Mouse (Mus musculus) right cerebral cortex, postnatal 4 days (tissue): ENCODE results near the gene Rpgrip1l.

Source experiments
- DNase-seq: peaks from one replicate; pipeline ENCODE4 v3.0.0-alpha.2; 2022

The Rpgrip1l gene

DNA sequence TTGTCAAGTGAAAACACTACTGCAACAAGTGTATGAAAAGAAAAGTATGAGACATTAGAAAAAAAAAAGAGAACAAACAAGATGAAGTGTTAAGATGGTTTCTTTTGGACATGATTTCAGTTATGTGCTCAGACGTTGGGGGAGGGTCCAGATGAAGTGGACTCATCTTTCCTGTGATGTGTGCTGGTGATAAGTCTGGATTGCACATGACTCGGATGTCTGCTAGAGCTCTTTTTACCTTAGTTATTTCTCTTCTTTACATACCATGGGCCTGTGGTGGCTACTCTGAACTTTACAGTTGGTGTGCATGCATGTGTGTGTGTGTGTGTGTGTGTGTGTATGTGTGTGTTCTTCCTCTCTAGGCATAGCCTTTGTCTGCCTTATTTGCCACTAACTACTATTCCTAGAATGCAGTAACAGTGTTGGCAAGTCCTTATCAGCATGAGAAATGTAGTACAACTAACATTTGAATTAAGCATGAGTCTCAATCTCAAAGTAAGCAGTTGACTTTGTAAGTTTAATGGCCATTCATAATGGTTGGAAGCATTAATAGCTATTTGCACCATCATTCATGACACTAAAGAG lies 43.6 kb downstream of the Rpgrip1l start:
- no peak for DNase-seq

DNA sequence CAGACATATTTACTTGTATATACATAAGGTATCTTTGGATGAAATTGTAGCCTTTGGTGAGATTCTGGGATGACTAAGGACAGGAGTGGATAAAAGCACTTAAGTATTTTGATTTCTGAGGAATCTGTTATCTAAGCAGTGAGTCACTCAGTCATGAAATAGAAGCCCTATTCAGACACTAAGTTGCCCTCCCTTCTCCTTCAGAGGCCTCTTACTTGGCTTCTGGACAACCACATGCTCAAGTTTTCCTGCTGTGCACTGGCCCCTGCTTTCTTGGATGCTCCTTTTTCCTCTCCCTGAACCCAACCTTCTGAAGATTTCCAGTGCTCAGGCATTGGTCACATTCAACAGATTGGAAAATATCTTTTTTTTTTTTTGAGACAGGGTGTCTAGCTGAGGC lies 48.5 kb downstream of the Rpgrip1l start:
- DNase-seq = no peak

DNA sequence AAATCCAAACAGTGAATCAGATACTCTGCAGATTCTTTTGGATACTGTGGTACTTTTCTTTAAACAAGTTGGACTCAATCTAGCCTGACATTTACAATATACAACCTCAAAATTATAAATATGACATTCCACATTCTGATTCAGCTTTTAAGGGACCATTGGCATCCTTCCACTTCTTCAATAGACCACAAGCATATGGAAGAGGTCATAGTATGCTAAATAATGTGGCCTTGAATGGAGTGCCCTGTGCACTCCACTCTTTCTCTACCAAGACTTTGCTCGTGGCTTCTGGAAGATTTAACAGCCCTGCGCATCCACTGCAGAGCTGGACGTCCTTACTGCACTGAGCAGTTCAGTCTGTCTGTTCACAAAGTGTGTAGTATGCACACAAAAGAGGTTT lies 49.1 kb downstream of the Rpgrip1l start:
- no peak for DNase-seq

DNA sequence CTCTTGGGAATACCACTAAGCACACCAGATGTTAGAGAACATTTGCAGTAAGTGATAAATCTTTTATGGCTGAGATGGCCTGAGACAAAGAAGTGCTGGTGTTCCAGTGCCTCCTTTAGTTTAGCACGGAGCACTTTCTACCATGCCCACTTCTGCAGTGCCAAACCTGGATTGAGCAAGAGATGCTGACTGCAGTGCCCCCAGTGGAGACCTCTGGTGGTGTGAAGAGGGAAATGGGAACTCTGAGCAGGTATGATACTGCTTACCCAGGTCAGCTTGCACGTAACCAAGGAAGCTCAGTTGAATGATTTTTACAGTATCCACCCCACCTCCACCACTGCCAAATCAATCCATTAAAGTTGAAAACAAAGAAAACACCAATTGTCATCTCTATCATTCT lies 51.5 kb downstream of the Rpgrip1l start:
- no peak for DNase-seq

DNA sequence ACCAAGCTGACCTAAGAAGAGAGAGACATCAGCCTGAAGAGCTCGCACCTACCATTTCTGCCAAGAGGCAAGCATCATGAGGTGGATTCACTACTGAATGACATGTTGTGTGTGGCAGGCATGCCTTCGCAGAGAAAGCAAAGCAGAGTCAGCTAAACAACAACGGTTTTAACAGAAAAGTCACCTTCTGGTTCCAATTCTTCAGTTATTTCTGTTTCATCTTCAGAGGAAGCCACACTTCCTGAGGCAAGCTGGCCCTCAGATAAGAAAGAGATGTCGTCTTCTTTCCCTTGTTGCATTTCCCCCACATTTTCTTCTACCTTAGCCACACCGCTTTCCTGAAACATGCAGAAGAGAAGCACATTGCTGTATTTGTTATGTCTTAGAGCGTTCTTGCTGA lies 62.1 kb downstream of the Rpgrip1l start:
- no peak for DNase-seq

DNA sequence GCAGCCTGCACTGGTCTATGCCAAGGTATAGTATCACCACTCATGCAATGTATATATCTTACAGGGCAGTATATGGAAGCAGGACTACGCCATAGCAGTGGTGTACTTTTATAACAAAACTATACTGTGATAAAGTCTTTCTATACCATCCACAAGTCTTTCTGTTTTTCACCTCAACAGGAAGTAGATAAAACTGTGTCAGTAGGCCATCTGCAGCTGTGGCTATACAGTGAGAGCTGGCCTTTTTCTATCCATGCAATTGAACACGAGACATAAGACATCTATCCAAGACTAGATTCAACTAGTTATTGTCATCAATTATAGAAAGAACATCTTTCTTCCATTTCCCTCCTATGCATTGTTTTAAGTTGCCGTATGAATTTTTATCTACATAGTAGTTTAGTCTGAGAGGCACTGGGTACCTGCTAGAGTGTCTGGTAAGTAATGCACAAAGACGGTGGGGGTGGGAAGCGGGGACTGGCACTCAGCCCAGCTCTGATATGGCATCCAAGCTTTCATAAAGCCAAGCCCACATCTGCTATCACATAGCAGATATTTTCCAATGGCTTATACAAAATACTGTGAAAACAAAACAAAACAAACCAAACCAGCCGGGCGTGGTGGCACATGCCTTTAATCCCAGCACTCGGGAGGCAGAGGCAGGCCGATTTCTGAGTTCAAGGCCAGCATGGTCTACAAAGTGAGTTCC lies 63.1 kb downstream of the Rpgrip1l start:
- DNase-seq = no peak

DNA sequence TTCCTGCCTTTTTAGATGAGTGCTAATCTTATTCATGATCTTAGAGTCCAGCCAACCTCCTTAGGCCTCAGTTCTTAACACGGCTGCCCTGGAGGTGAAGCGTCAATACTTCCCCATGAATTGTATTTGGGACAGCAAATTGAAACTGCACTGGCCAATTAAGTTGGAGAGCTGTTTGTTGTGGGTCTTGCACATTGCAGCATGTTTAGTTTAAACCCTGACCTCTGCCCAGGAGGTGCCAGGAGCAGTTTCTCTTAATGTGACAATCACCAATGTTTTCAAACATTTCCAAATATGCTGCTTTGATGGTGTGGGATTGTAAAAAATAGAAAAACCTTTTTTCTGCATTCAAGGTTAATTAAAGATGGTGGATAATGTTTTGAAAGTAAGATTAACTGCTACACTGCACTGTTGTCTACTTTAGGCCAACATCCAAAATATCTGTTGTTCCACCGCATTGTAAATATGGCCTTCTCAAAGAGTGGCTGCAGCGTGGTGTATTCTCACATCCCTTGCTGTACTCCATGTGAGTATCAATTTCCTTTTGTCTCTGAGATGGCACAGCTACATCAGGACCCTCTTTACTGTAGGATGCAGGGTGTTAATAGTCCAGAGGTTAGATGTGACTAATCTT lies 67.1 kb downstream of the Rpgrip1l start:
- no peak for DNase-seq

DNA sequence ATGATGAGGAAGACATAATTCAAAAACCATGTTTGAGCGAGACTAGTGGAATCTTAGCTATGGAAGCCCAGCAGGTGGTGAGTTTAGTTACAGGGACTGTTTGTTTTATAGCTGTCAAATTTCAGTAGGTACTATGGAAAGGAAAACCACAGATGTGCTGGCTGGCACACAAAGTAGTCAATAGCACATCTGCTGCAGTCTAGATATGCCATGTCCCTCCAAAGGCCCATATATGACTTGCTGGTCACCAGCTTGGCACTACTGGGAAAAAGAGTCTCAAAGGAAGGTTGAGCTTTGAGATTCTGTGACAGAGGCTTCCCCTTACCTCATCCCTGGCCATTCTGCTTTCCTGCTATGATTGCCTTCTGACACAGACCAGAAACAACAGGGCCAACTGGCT lies 70.3 kb downstream of the Rpgrip1l start:
- DNase-seq = no peak

DNA sequence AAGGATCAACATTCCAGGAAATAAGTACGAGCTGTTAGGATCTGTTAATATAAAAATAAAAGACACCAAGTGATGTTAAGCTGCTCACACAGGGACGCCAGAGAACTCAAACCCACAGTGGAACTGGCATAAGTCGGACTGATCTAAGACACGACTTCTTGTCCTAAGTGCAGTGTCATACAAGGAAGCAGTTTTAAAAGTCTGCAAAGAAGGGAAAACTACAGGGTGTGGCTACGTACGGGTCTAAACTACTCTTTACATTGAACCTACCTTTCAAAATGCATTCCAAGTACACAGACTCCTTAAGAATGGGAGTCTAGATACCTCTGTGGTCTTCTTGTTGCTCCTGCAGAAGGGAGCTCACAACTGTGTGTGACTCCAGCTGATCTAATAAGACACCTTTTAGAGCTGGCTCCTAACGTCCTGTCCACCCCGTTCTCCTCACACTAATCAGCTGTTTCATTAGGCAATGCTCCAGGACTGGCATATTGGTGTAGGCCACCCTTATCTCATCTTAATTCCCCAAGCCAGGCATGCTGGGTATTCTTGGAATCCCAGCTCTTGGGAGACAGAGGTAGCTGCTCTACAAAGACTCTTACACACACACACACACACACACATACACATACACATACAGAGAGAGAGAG lies 71.1 kb downstream of the Rpgrip1l start:
- DNase-seq = no peak

DNA sequence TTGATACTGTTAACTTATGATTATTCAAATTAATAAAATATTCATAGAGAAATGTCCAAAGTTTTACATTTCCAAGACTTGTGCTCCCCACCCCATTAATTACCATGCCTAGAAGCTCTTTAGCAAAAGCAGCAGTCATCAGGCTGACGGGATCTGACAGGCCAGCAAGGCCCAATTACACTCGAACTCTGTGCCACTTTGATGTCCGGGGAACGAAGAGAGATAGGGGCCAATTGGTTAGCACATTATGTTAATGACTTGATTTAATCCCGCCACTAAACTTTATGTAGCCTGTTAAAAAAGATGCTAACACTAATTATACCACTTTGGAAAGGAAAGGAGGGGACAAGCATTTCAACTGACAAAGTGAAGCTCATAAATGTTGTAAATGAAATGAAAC lies 71.7 kb downstream of the Rpgrip1l start:
- DNase-seq = no peak

DNA sequence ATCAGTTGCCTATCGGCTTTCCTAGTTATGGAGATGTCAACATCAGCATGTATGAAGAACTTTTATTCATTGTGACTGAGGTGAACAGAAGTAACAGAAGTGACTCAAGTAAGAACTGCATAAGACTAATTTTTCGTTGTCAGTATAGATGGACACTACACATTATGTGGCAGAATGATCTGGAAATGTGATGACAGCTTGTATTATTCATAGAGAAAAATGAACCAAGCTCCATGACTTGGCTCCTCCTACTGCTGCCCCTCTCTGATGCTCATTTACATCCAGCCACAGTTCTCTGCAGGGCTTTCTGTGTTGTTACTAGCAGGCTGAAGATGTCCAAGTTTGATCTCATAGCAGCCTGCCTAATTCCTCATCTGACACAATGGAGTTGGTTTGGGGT lies 75.9 kb downstream of the Rpgrip1l start:
- no peak for DNase-seq

DNA sequence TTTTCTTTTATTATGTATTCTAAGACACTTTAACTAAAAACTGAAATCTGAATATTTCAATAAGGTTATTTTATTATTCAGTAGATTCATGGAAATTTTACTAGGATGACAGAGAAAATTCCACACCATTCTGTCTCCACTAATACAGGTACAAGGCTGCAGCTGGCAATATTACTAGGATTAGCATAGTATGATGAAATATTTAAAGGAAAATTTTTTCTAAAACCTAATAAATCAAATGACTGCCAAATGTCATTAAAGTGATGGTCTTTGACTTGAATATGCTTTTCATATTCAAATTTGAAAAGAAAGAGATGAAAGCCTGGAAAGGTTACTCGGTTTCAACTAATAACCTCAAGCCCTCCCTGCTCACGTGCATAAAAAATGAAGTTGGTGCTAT lies 79.0 kb downstream of the Rpgrip1l start:
- DNase-seq = no peak

DNA sequence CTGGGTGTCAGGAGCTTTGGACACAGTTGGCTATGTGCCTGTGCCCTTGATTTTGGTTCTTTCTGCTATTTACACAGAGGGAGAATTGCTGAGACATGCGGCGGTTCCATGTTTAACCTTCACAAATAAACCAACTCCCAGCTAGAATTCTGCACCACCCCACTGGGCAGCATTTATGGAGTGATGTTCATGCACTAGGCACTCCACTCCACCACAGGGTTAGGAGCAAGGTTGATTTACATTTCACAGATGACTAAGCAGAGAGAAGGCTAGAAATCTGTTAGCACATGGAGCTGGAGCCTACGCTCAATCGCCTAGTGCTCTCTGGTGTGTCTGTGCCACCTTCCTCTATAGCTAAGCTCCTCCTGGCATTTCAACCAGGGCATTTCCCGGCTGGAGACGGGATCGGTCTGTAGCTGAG lies 85.6 kb downstream of the Rpgrip1l start:
- no peak for DNase-seq

DNA sequence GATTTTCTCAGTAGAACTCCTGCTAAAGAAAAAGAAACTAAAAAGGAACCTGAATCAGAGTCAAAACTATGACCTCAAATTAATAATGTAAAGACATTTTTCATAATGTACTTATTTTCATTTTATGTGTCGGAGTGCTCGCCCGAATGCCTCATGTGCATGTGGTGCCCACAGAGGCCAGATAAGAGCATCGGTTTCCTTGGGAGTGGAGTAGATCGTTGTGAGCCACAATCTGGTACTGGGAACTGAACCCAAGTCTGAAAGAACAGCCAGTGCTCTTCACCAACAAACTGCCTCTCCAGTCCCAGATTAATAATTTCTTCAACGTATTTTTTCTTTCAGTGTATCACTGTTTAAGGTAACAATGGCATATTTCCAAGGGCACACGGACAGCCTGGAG lies 88.8 kb downstream of the Rpgrip1l start:
- no peak for DNase-seq

DNA sequence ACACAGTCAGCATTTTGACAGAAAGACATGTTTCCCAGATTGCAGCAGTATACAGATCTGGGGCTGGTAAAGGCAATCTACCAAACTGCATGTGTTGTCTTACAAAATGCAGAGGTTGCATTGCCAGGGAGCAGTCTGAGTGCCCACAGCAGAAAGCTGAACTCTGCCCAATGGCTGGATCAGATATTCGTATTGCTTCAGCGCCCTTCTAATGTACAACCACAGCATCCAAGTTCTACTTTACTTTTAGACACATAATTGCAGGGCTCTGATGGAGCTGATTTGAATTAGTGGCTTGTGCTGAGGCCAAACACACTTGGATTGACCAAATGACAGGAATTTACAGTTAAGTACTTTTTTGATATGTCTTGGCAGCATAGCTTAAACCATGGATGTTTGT lies 91.2 kb downstream of the Rpgrip1l start:
- DNase-seq = no peak

DNA sequence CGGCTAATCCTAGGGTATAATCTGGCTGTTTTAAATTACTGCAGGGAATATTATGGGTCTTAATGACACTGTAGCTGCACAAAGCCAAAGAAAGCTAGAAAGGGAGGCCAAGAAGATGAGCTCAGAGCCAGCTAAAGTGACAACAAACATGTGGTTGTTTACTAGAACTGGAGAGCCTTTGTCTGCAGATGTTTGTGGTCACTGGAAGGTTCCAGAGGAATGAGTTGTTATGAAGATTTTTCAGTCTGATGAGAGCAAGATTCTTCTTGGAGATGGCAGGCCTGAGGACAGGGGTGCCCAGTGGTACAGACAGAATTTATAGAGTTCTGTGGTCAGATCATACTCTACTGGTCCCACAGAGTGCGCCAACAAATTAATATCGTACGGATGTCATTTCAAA lies 94.8 kb downstream of the Rpgrip1l start:
- no peak for DNase-seq

DNA sequence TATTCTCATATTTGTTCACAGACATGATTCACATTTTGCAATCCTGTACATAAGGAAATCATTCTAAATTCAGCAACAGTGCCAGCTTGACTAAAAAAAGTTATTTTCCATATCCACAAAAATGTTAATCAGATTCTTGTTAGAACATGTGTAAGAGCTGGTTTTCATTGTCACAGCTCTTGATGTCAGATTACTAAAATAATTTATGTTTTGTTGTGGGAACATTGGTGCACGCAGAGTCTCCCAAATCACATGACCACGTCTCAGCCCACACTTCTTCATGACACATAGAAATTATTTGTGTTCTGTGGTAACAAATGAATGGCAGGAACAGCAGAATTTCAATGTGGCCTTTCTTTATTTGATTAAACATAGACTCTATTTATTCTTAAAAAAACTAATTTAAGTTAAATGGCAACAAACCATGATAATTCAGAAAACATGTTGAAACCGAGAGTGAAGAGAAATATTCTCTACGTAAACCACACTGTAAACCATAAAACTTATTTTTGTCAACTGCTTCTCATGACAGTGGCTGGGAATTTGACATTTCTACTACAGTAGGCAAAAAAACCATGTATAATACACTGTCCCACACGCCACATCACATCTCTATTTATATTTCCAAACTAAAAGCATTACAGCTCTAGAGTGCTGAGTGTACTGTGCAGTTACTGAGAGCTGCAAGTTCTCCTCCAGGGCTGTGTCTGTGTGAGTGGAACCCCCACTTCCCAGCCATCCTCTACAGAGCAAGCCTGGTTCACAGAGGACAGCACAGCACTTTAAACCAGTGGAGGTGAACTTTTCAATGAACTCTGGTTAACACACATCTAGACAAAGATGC lies 95.8 kb downstream of the Rpgrip1l start:
- no peak for DNase-seq

DNA sequence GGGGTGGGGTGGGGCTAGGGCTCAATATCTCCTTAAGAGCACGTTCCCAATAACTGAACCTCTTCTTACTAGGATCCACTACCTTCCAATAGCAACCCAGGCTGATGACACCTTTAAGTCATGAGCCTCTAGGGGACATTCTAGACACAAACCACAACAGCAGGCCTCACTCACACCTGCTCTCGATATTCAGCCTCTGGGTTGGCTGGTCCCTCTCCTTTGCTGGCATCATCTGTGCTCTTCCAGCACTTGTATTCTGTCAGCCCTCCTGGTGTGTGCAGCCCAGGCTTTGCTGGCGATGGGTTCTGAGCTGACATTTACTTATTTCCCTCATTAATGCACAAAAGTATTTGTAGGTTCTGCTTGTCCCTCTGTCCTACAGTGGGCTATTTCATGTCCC lies 98.8 kb downstream of the Rpgrip1l start:
- no peak for DNase-seq

DNA sequence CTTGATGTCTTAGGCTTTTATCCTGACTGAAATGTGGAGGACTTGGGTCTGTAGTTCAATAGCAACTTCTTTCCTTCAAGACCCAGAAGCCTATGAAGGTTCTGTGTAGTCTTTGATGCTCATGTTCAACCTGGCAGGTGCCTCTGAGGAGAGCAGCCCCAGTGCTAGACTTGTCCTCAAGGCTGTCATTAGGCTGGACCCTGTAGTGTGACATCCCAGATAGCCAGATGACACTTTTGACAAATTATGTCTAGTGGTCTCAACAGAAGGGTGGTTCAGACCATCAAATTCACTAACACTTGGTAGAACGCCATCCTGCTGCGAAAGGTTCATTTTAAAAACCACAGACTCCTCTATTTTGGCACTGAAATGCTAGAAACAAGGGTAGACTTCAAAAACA lies 100.1 kb downstream of the Rpgrip1l start:
- no peak for DNase-seq

DNA sequence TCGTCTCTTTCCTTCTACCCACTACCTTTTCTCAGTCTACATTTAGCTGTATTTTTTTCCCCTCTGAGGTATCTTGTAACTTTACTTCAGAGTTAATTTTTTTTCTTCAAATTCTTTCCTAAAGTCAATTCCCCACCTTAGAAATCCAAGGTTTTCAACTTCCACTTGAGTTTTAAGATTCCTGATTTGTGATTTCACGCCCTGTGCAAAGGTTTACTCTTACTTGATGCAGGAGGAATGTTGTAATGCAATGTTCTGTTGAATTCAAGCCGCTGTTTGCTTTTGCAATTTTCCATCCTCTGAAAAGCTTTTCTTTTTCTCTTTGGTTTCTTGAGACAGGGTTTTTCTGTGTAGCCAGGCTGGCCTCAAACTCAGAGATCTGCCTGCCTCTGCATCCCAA lies 103.4 kb downstream of the Rpgrip1l start:
- DNase-seq = no peak

DNA sequence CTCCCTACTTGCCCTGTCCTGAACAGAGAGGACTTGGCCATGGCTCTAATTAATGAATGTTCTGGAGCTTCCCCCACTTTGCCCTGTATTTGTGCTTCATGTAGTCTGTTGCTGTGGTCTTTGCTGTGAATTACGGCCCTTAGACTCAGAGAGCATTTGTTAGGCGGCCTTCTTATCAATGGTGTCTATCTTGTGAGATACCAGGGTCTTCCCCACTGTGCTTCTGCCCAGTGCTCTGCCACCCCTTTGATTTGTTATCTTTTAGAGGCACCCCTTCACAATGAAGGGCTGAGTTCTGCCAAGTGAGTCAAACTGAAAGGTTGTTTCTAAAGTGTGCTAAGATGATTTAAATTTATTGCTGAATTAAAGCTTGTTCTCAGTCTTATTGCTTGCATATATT lies 105.4 kb downstream of the Rpgrip1l start:
- no peak for DNase-seq

DNA sequence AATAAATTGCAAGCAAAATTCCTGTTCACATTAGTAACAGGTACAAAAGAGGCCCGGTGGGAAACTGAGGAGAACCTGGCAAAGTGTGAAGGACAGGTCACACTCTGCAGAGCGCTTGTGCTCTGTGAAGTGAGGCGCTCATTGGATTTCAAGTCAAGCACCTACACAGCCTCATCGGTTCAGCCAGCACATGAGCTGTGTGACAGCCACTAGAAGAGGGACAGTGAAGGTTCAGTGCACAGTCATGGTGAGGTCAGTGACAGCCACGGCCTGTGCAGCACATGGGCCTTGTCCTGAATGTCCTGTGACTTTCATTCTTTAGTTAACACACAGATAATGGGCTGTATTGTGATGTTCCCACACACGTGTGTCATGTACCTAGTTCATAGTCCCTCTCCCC lies 107.2 kb downstream of the Rpgrip1l start:
- DNase-seq = no peak

DNA sequence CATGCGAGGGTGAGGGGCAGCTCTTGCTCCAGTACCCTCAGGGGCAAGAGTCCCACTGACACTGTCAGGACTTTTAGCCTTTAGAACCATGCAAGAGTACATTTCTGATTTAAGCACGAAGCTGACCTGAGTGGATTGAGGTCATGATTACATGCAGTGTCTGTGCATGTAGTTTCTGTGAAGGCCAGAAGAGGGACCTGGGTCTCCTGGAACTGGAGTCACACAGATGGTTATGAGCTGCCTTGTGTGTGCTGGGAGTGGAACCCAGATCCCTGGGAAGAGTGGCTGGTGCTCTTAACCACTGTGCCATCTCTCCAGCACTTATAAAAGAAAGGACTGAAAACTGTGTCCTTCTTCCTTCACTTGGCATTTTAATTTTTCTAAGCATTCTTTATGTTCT lies 111.9 kb downstream of the Rpgrip1l start:
- no peak for DNase-seq
